In the genomic region with DNA sequence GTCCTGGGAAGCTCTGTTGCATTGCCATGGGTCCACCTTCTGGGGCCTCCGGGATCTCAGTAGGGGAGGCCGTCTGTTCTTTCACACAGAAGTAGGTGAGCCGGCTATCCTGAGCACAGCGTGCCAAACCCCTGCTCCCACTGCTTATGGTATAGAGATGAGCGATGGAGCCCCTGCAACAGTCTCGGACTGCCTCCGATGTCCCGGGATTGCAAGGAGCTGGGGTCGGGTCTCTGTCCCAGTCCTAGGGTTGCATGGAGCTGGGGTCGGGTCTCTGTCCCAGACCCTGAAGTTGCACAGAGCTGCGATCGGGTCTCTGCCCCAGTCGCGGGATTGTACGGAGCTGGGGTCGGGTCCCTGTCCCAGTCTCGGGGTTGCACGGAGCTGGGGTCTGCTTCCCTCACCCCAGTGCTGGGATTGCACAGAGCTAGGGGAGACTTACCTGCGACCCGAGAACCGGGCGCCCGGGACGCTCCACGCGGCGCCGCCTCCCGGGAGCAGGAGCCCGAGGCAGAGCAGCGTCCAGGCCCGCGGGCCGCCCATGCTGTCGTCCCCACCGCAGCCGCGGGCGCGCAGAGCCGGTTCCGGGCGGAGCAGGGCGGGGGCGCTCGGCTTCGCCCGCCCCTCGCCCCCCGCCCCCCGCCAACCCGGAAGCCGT, we compare ENCODE assay signal across 8 mouse cellular contexts. TPM values are rescaled to one million over a fixed set of nuclear protein-coding genes. Genes with fewer than 3 reads are reported as not detected.
A peak's percentile ranks its signal among the peaks of the same experiment; 100 is the strongest.
DNase-seq lines count a peak whose midpoint lies in the region; ATAC-seq and TF ChIP-seq lines count a peak whose summit lies in the region.

A gene (minus strand): TSS at position 578 of the 658 bp plus-strand sequence.

- TF ChIP-seq POLR2A in bone marrow macrophage, adult 2 months (IDR thresholded peaks at IDR 0.05; ENCODE audit: borderline replicate concordance, low read depth, low read length): no peak

- H3K4me3 ChIP-seq in bone marrow macrophage, adult 2 months (ENCODE audit: insufficient read depth, low read length): peak within 1 kb of the TSS; percentile 32
- peak within 1 kb of the TSS; percentile 51 for H3K4me3 ChIP-seq in midbrain, embryonic 15.5 days

- peaks cover 19% of the 10 kb centered on the region for H3K27me3 ChIP-seq in midbrain, embryonic 15.5 days (replicated peaks)

- H3K9me3 ChIP-seq in midbrain, embryonic 15.5 days: no peaks in the 10 kb centered on the region

- H3K4me2 ChIP-seq in midbrain, embryonic 15.5 days: peak within 1 kb of the TSS; percentile 96

- 0 out of 2 replicates have a peak, but pooled peaks cover 2% of the 10 kb centered on the region for H3K4me1 ChIP-seq in bone marrow macrophage, adult 2 months (ENCODE audit: control insufficient read depth, insufficient read depth, low read length)
- peaks cover 23% of the 10 kb centered on the region for H3K4me1 ChIP-seq in midbrain, embryonic 15.5 days

- WGBS in large intestine, adult 2 months: 3% methylated on average over 50 of the region's 53 CpGs
- under 1% methylated on average over 52 of the region's 53 CpGs for WGBS in midbrain, embryonic 15.5 days

- peak; percentile 41; the same call in 1 of the 2 replicates for ATAC-seq in midbrain, embryonic 15.5 days (replicated peaks)
- no peak for ATAC-seq in erythroid progenitor cell, adult 5-6 weeks (replicated peaks; ENCODE audit: low FRiP score, poor library complexity, severe bottlenecking)

- H3K9ac ChIP-seq in midbrain, embryonic 15.5 days: peak within 1 kb of the TSS; percentile 55

- H3K36me3 ChIP-seq in midbrain, embryonic 15.5 days (replicated peaks): no peaks in the 10 kb centered on the region

- peak in 1 of 2 experiments; percentile 64 for DNase-seq in left cerebral cortex, postnatal 10 days (ENCODE audit: extremely low spot score in 1 of 2, low spot score in 2 of 2)
- no peak for DNase-seq in left cerebral cortex, postnatal 36 days (ENCODE audit: low spot score in 2 of 2)
- DNase-seq in gastrocnemius, postnatal 36 days: no peak
- no peak for DNase-seq in large intestine, adult 2 months (ENCODE audit: low read depth, low spot score)
- no peak for DNase-seq in c-Kit-positive CD71-positive TER-119-positive erythroid progenitor cells, embryonic 14.5 days (ENCODE audit: low spot score)

- H3K27ac ChIP-seq in bone marrow macrophage, adult 2 months (ENCODE audit: insufficient read depth, low read depth, low read length): no peak within 1 kb of the TSS
- no peak within 1 kb of the TSS for H3K27ac ChIP-seq in midbrain, embryonic 15.5 days

- no peak for TF ChIP-seq CTCF in bone marrow macrophage, adult 2 months (IDR thresholded peaks at IDR 0.05; ENCODE audit: low read depth, low read length)

- intact Hi-C loops in left cerebral cortex, postnatal 10 days (cut with DNase I): no loop called here
- intact Hi-C loops in left cerebral cortex, postnatal 36 days (cut with DNase I): no loop called here
- intact Hi-C loops in gastrocnemius, postnatal 36 days (cut with DNase I): no loop called here

RNA-seq across cellular contexts. Expression of the gene that starts here (rescaled TPM):
- 10 to 100 TPM; 49.3 to 54.0 TPM for total RNA-seq in left cerebral cortex, postnatal 10 days (2021)
- total RNA-seq in left cerebral cortex, postnatal 36 days (2021): 10 to 100 TPM in 1 of 2 experiments, 1 to 10 TPM in 1; 9.8 to 10.9 TPM
- polyA plus RNA-seq in bone marrow macrophage, adult 2 months (2012; ENCODE audit: insufficient read depth, insufficient read length, missing spikeins): not detected in 2 replicates
- 10 to 100 TPM; 11.7 to 17.6 TPM for total RNA-seq in gastrocnemius, postnatal 36 days (2021)
- polyA plus RNA-seq in large intestine, adult 2 months (2012; rRNA removed): 14.9 and 18.0 TPM in 2 replicates
- polyA plus RNA-seq in midbrain, embryonic 15.5 days (2015; fragmentation: Nextera tagmentation; extraction: Ambion mirVana): 9.3 and 10.3 TPM in 2 replicates
- total RNA-seq in erythroid progenitor cell, adult 5-6 weeks (2015; ENCODE audit: low replicate concordance): not detected in 2 replicates
- 0.90 and 5.5 TPM in 2 replicates for total RNA-seq in erythroid progenitor cell, adult 5-6 weeks (2017; ENCODE audit: low replicate concordance)

Comparison
In these comparisons a context has a peak if more than half of its experiments do, and no peak if none do; other contexts are left out.
1. RNA of the gene that starts here (polyA plus RNA-seq): 14.9 to 18.0 TPM in large intestine, adult 2 months and 9.3 to 10.3 TPM in midbrain, embryonic 15.5 days; not detected in bone marrow macrophage, adult 2 months; every median in the first group is over 10 times any median in the second.